In the genomic region with DNA sequence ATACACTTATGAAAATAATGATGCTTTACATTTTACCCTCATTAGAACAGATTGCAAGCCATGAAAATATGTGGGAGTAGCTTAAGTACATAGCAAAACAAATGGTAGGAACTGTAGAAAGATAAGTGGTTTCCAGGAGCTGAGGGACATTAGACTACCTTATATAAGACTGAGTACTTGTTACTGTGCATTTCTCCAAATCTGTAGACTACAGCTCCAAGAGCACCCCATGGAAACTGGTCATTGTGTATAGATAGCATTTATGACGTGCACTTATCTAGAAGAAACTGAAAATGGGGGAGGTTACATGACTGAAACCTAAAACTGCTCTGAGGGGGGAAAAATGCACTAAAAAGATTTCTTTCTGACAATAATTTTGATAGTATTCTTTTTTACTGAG, we compare ENCODE assay signal across 16 mouse cellular contexts.
"Had no signal": no experiment of that assay in that cellular context is flagged by ENCODE, and none has a peak within 500 bp of the region (broad histone marks: within the 10 kb centered on the region; RNA-seq: fewer than 3 reads in every experiment).

No protein-coding gene starts in this region.

- H3K9ac ChIP-seq: neural tube, embryonic 13.5 days; stomach, embryonic 15.5 days had no signal

- H3K9me3 ChIP-seq: limb, embryonic 10.5 days; neural tube, embryonic 13.5 days; stomach, embryonic 15.5 days had no signal

- H3K4me2 ChIP-seq: midbrain, embryonic 11.5 days; neural tube, embryonic 13.5 days; stomach, embryonic 15.5 days had no signal

- H3K27me3 ChIP-seq: neural tube, embryonic 13.5 days; stomach, embryonic 15.5 days had no signal

- H3K4me3 ChIP-seq: left cerebral cortex, adult 2 months; limb, embryonic 10.5 days; neural tube, embryonic 13.5 days; stomach, embryonic 15.5 days had no signal

- H3K27ac ChIP-seq: left cerebral cortex, adult 2 months; limb, embryonic 10.5 days; neural tube, embryonic 13.5 days; stomach, embryonic 15.5 days had no signal

- ATAC-seq: intestine, postnatal 0 days; lung, postnatal 0 days; midbrain, embryonic 16.5 days had no signal

- H3K4me1 ChIP-seq: limb, embryonic 10.5 days; neural tube, embryonic 13.5 days; stomach, embryonic 15.5 days had no signal

- DNase-seq: kidney, adult 8-10 months; kidney, postnatal 10 days; kidney, postnatal 4 days; lung, adult 2 months; lung, postnatal 36 days; right cerebral cortex, postnatal 14 days; thymus, adult 2 months; thymus, postnatal 25 days had no signal
